Mouse (Mus musculus) spleen, adult 2 months (tissue): ENCODE results near the gene Nfia.

Source experiments
- CTCF ChIP-seq: fragments of 200-500 bp; IDR thresholded peaks from 2 replicates; pipeline ENCODE4 v1.5.1; 2011; ENCODE audit warnings: mild to moderate bottlenecking, inconsistent platforms; ENCODE audit not compliant: insufficient read depth, insufficient read length, insufficient replicate concordance; ENCODE audit errors: extremely low read depth
- POLR2A ChIP-seq: fragments of 200-500 bp; IDR thresholded peaks from 2 replicates; pipeline ENCODE4 v1.6.1; 2011; ENCODE audit warnings: low read depth, low read length, inconsistent platforms

GRCm38 (mm10) chr4:97866463-97866862 is 93.9 kb downstream of the Nfia start:
- no peak for TF ChIP-seq POLR2A
- TF ChIP-seq CTCF = no peak
